Mouse (Mus musculus) megakaryocyte-erythroid progenitor cell, adult 5-6 weeks (primary cell): ENCODE results near the gene Ddx18. TPM values are rescaled to one million over a fixed set of nuclear protein-coding genes. Genes with fewer than 3 reads are reported as not detected.

ENCODE experiments used
- ATAC-seq: replicated peaks from 2 replicates; pipeline ENCODE4 v1.8.0; 2016; ENCODE audit warnings: mild to moderate bottlenecking, inconsistent platforms; ENCODE audit not compliant: severe bottlenecking, poor library complexity, low FRiP score, low TSS enrichment
- total RNA-seq, 2 experiments: library from RNA; stranded (forward) in 1 of 2; stranded (reverse) in 1 of 2; fragments of 200-1000, 215-1000 nt in 1 of 2; fragments of >200 nt in 1 of 2; fragmentation: Nextera tagmentation in 1 of 2; gene quantifications; 2 replicates each; pipeline ENCODE4 v1.2.3; 2014 to 2017

The Ddx18 gene
- total RNA-seq (2014; fragmentation: Nextera tagmentation), result 133 TPM in 2 replicates
- total RNA-seq (2017), result 120 and 178 TPM in 2 replicates

GRCm38 (mm10) chr1:121567521-121568489 is at the start of gene Ddx18:
Gene Ddx18 (minus strand): TSS chr1:121567989.
- ATAC-seq, result peak; percentile 97

- ATAC-seq, result no peak
These were observed 40.2 kb upstream of the Ddx18 start for GRCm38 (mm10) chr1:121608000-121608399.

GRCm38 (mm10) chr1:121605118-121605517 is 37.3 kb upstream of the Ddx18 start:
- no peak for ATAC-seq

- ATAC-seq, result no peak
These were observed 34.1 kb upstream of the Ddx18 start for GRCm38 (mm10) chr1:121601893-121602292.

GRCm38 (mm10) chr1:121601084-121601483 is 33.3 kb upstream of the Ddx18 start:
- ATAC-seq, result no peak

- no peak for ATAC-seq
These were observed 30.6 kb upstream of the Ddx18 start for GRCm38 (mm10) chr1:121598421-121598820.

- no peak for ATAC-seq
These were observed 29.3 kb upstream of the Ddx18 start for GRCm38 (mm10) chr1:121596951-121597625.

- ATAC-seq, result no peak
These were observed 17.0 kb upstream of the Ddx18 start for GRCm38 (mm10) chr1:121584838-121585237.

- ATAC-seq, result no peak
These were observed 13.5 kb upstream of the Ddx18 start for GRCm38 (mm10) chr1:121581133-121581855.

GRCm38 (mm10) chr1:121577491-121577890 is 9.7 kb upstream of the Ddx18 start:
- ATAC-seq, result no peak

- no peak for ATAC-seq
These were observed 2.7 kb upstream of the Ddx18 start for GRCm38 (mm10) chr1:121570522-121570921.

GRCm38 (mm10) chr1:121557861-121558260 is 9.9 kb downstream of the Ddx18 start:
- no peak for ATAC-seq

- ATAC-seq, result no peak
These were observed 16.3 kb downstream of the Ddx18 start for GRCm38 (mm10) chr1:121551457-121551835.

GRCm38 (mm10) chr1:121550801-121551456 is 16.9 kb downstream of the Ddx18 start:
- ATAC-seq, result no peak

- peak; percentile 55 for ATAC-seq
These were observed 18.3 kb downstream of the Ddx18 start for GRCm38 (mm10) chr1:121549456-121549855.

GRCm38 (mm10) chr1:121548667-121549066 is 19.1 kb downstream of the Ddx18 start:
- no peak for ATAC-seq

GRCm38 (mm10) chr1:121546844-121547243 is 20.9 kb downstream of the Ddx18 start:
- ATAC-seq, result no peak

- no peak; the same call in 1 of the 2 replicates for ATAC-seq
These were observed 27.4 kb downstream of the Ddx18 start for GRCm38 (mm10) chr1:121540361-121540760.

GRCm38 (mm10) chr1:121531439-121531838 is 36.4 kb downstream of the Ddx18 start:
- no peak for ATAC-seq
